Mouse (Mus musculus): ENCODE measurements around the gene Cep55. TPM values are rescaled to one million over a fixed set of nuclear protein-coding genes. Genes with fewer than 3 reads are reported as not detected.

Cep55 gene
- polyA plus RNA-seq, 1 experiment = 0.94 TPM

GRCm38 (mm10) chr19:38030673-38031137, 24.1 kb upstream of the Cep55 start:
- WGBS = 16% methylated on average over 11 of the region's 23 CpGs
- Histone ChIP-seq H3K27me3 (ENCODE audit: control insufficient read depth, insufficient read depth, low read length) (no peaks in the 10 kb centered on the region), H3K36me3 (ENCODE audit: control insufficient read depth, insufficient read depth, low read length) (no peaks in the 10 kb centered on the region), H3K27ac (ENCODE audit: insufficient read depth, low read length) (no peak overlapping the region), H3K4me3 (ENCODE audit: extremely low read depth, insufficient read depth, insufficient read length) (no peak overlapping the region), H3K4me1 (ENCODE audit: control insufficient read depth, insufficient read depth, insufficient read length) (peaks cover 23% of the 10 kb centered on the region; the same call in 1 of the 2 replicates)
- TF ChIP-seq CTCF (IDR thresholded peaks at IDR 0.05; ENCODE audit: extremely low read depth, insufficient read depth, insufficient read length, insufficient replicate concordance) = no peak
- peak in 1 of 2 experiments; percentile 44 for DNase-seq (ENCODE audit: low read depth in 1 of 2, low spot score in 2 of 2)

- H3K4me3 ChIP-seq (ENCODE audit: extremely low read depth, insufficient read depth, insufficient read length) = no peak overlapping the region
- H3K27ac ChIP-seq (ENCODE audit: insufficient read depth, low read length) = no peak overlapping the region
- no peak for DNase-seq (ENCODE audit: low read depth in 1 of 2, low spot score in 2 of 2)
- no peak for TF ChIP-seq POLR2A (IDR thresholded peaks at IDR 0.05; ENCODE audit: low read depth, low read length)
- no peak for TF ChIP-seq CTCF (IDR thresholded peaks at IDR 0.05; ENCODE audit: extremely low read depth, insufficient read depth, insufficient read length, insufficient replicate concordance)
- H3K4me1 ChIP-seq (ENCODE audit: control insufficient read depth, insufficient read depth, insufficient read length) = peaks cover 20% of the 10 kb centered on the region; the same call in 1 of the 2 replicates
- no peaks in the 10 kb centered on the region for H3K27me3 ChIP-seq (ENCODE audit: control insufficient read depth, insufficient read depth, low read length)
- no peaks in the 10 kb centered on the region for H3K36me3 ChIP-seq (ENCODE audit: control insufficient read depth, insufficient read depth, low read length)
- WGBS = 68% methylated on average over 9 of the region's 9 CpGs
These were observed 23.7 kb upstream of the Cep55 start for GRCm38 (mm10) chr19:38031144-38031543.

GRCm38 (mm10) chr19:38032993-38033734, 21.6 kb upstream of the Cep55 start:
- Histone ChIP-seq H3K4me1 (ENCODE audit: control insufficient read depth, insufficient read depth, insufficient read length) (peaks cover 11% of the 10 kb centered on the region; the same call in 1 of the 2 replicates), H3K36me3 (ENCODE audit: control insufficient read depth, insufficient read depth, low read length) (no peaks in the 10 kb centered on the region), H3K27ac (ENCODE audit: insufficient read depth, low read length) (no peak overlapping the region), H3K27me3 (ENCODE audit: control insufficient read depth, insufficient read depth, low read length) (no peaks in the 10 kb centered on the region), H3K4me3 (ENCODE audit: extremely low read depth, insufficient read depth, insufficient read length) (no peak overlapping the region)
- WGBS = 87% methylated on average over 15 of the region's 15 CpGs
- no peak for DNase-seq (ENCODE audit: low read depth in 1 of 2, low spot score in 2 of 2)
- TF ChIP-seq POLR2A (IDR thresholded peaks at IDR 0.05; ENCODE audit: low read depth, low read length) (no peak), CTCF (IDR thresholded peaks at IDR 0.05; ENCODE audit: extremely low read depth, insufficient read depth, insufficient read length, insufficient replicate concordance) (no peak)

- 39% methylated on average over 2 of the region's 2 CpGs for WGBS
- Histone ChIP-seq H3K4me3 (ENCODE audit: extremely low read depth, insufficient read depth, insufficient read length) (no peak overlapping the region), H3K27me3 (ENCODE audit: control insufficient read depth, insufficient read depth, low read length) (no peaks in the 10 kb centered on the region), H3K4me1 (ENCODE audit: control insufficient read depth, insufficient read depth, insufficient read length) (peaks cover 11% of the 10 kb centered on the region; the same call in 1 of the 2 replicates), H3K36me3 (ENCODE audit: control insufficient read depth, insufficient read depth, low read length) (no peaks in the 10 kb centered on the region), H3K27ac (ENCODE audit: insufficient read depth, low read length) (no peak overlapping the region)
- DNase-seq (ENCODE audit: low read depth in 1 of 2, low spot score in 2 of 2) = no peak
- TF ChIP-seq CTCF (IDR thresholded peaks at IDR 0.05; ENCODE audit: extremely low read depth, insufficient read depth, insufficient read length, insufficient replicate concordance) (no peak), POLR2A (IDR thresholded peaks at IDR 0.05; ENCODE audit: low read depth, low read length) (no peak)
These were observed 21.1 kb upstream of the Cep55 start for GRCm38 (mm10) chr19:38033735-38034057.

GRCm38 (mm10) chr19:38034696-38035095, 20.1 kb upstream of the Cep55 start:
- Histone ChIP-seq H3K27me3 (ENCODE audit: control insufficient read depth, insufficient read depth, low read length) (no peaks in the 10 kb centered on the region), H3K4me3 (ENCODE audit: extremely low read depth, insufficient read depth, insufficient read length) (no peak overlapping the region), H3K4me1 (ENCODE audit: control insufficient read depth, insufficient read depth, insufficient read length) (peaks cover 8% of the 10 kb centered on the region; the same call in 1 of the 2 replicates), H3K27ac (ENCODE audit: insufficient read depth, low read length) (no peak overlapping the region), H3K36me3 (ENCODE audit: control insufficient read depth, insufficient read depth, low read length) (no peaks in the 10 kb centered on the region)
- WGBS = 78% methylated on average over 2 of the region's 2 CpGs
- no peak for TF ChIP-seq CTCF (IDR thresholded peaks at IDR 0.05; ENCODE audit: extremely low read depth, insufficient read depth, insufficient read length, insufficient replicate concordance)
- no peak for TF ChIP-seq POLR2A (IDR thresholded peaks at IDR 0.05; ENCODE audit: low read depth, low read length)
- no peak for DNase-seq (ENCODE audit: low read depth in 1 of 2, low spot score in 2 of 2)

GRCm38 (mm10) chr19:38035766-38036165, 19.0 kb upstream of the Cep55 start:
- TF ChIP-seq CTCF (IDR thresholded peaks at IDR 0.05; ENCODE audit: extremely low read depth, insufficient read depth, insufficient read length, insufficient replicate concordance) = no peak
- TF ChIP-seq POLR2A (IDR thresholded peaks at IDR 0.05; ENCODE audit: low read depth, low read length) = no peak
- H3K4me3 ChIP-seq (ENCODE audit: extremely low read depth, insufficient read depth, insufficient read length) = no peak overlapping the region
- WGBS = 85% methylated on average over 2 of the region's 2 CpGs
- no peak for DNase-seq (ENCODE audit: low read depth in 1 of 2, low spot score in 2 of 2)
- H3K27me3 ChIP-seq (ENCODE audit: control insufficient read depth, insufficient read depth, low read length) = no peaks in the 10 kb centered on the region
- no peaks in the 10 kb centered on the region for H3K36me3 ChIP-seq (ENCODE audit: control insufficient read depth, insufficient read depth, low read length)
- no peaks in the 10 kb centered on the region; the same call in 1 of the 2 replicates for H3K4me1 ChIP-seq (ENCODE audit: control insufficient read depth, insufficient read depth, insufficient read length)
- H3K27ac ChIP-seq (ENCODE audit: insufficient read depth, low read length) = no peak overlapping the region

- Histone ChIP-seq H3K27me3 (ENCODE audit: control insufficient read depth, insufficient read depth, low read length) (peaks cover 1% of the 10 kb centered on the region; the same call in 1 of the 2 replicates), H3K27ac (ENCODE audit: insufficient read depth, low read length) (no peak overlapping the region), H3K36me3 (ENCODE audit: control insufficient read depth, insufficient read depth, low read length) (no peaks in the 10 kb centered on the region), H3K4me1 (ENCODE audit: control insufficient read depth, insufficient read depth, insufficient read length) (no peaks in the 10 kb centered on the region; the same call in 1 of the 2 replicates), H3K4me3 (ENCODE audit: extremely low read depth, insufficient read depth, insufficient read length) (no peak overlapping the region)
- 77% methylated on average over 2 of the region's 2 CpGs for WGBS
- TF ChIP-seq POLR2A (IDR thresholded peaks at IDR 0.05; ENCODE audit: low read depth, low read length) = no peak
- TF ChIP-seq CTCF (IDR thresholded peaks at IDR 0.05; ENCODE audit: extremely low read depth, insufficient read depth, insufficient read length, insufficient replicate concordance) = no peak
- DNase-seq (ENCODE audit: low read depth in 1 of 2, low spot score in 2 of 2) = no peak
These were observed 16.5 kb upstream of the Cep55 start for GRCm38 (mm10) chr19:38038267-38038666.
